Mouse (Mus musculus) heart, postnatal 0 days (tissue): ENCODE measurements around the gene Atxn7. TPM values are rescaled to one million over a fixed set of nuclear protein-coding genes. Genes with fewer than 3 reads are reported as not detected.

Experiments used
- ATAC-seq: fragments of 200-750 bp; cut with Nextera tagmentation; 2 replicates; pipeline ENCODE4 v1.8.0; 2017; ENCODE audit warnings: low read depth, moderate number of reproducible peaks, moderate library complexity; ENCODE audit not compliant: insufficient read depth
- DNase-seq: peaks from one replicate; pipeline ENCODE4 v3.0.0-alpha.2; 2016; ENCODE audit warnings: low spot score
- H3K27ac ChIP-seq: fragments of 300-500 bp; sonication (generic); 2 replicates; pipeline ENCODE4 v1.5.1; 2014; ENCODE audit warnings: low read depth, mild to moderate bottlenecking
- H3K27me3 ChIP-seq: fragments of 300-500 bp; sonication (generic); 2 replicates; pipeline ENCODE4 v1.6.1; 2014; ENCODE audit warnings: low read length, mixed read lengths; ENCODE audit not compliant: control insufficient read depth, insufficient read depth
- H3K36me3 ChIP-seq: fragments of 300-500 bp; sonication (generic); replicated peaks from 2 replicates; pipeline ENCODE4 v1.6.1; 2014; ENCODE audit warnings: low read length, mixed read lengths; ENCODE audit not compliant: control insufficient read depth, insufficient read depth
- H3K4me1 ChIP-seq: fragments of 300-500 bp; sonication (generic); 2 replicates; pipeline ENCODE4 v1.6.1; 2014; ENCODE audit warnings: antibody characterized with exemption; ENCODE audit not compliant: control insufficient read depth, insufficient read depth
- H3K4me2 ChIP-seq: fragments of 300-500 bp; sonication (generic); 2 replicates; pipeline ENCODE4 v1.6.1; 2014; ENCODE audit warnings: low read depth, mild to moderate bottlenecking, low read length, moderate library complexity
- H3K4me3 ChIP-seq: fragments of 300-500 bp; sonication (generic); 2 replicates; pipeline ENCODE4 v1.5.1; 2014; ENCODE audit warnings: low read depth, low read length
- H3K9ac ChIP-seq: fragments of 300-500 bp; sonication (generic); replicated peaks from 2 replicates; pipeline ENCODE4 v1.6.1; 2014; ENCODE audit warnings: low read depth, low read length, mixed read lengths
- H3K9me3 ChIP-seq: fragments of 300-500 bp; sonication (generic); replicated peaks from 2 replicates; pipeline ENCODE4 v1.6.1; 2016; ENCODE audit warnings: low read length; ENCODE audit not compliant: control insufficient read depth
- CTCF ChIP-seq: IDR thresholded peaks from 2 replicates; pipeline ENCODE4 v1.5.1; 2016; ENCODE audit warnings: antibody characterized with exemption, control low read depth, low read depth
- EP300 ChIP-seq: IDR thresholded peaks from 2 replicates; pipeline ENCODE4 v1.6.1; 2016; ENCODE audit warnings: antibody characterized with exemption, low read depth
- WGBS: fragments of 180-500 bp; shearing (Covaris S2); extraction: QIAGEN DNeasy Blood & Tissue Kit; methylation state at CpG from one replicate; pipeline ENCODE4 v1.1.7; 2014; 5-methylcytosine and 5-hydroxymethylcytosine counted together
- polyA plus RNA-seq: library from polyadenylated mRNA; unstranded; fragments of >200 nt; fragmentation: Nextera tagmentation; extraction: Ambion mirVana; gene quantifications from 2 replicates; pipeline ENCODE4 v1.2.1, GENCODE M21; 2015
- total RNA-seq: library from RNA; depleted of rRNA; stranded (reverse); fragments of >200 nt; gene quantifications from 2 replicates; pipeline ENCODE4 v1.2.3, GENCODE M21; 2014; ENCODE audit warnings: low replicate concordance

Atxn7 gene
- total and polyA plus RNA-seq, 2 experiments from 2014 or later = 2.1 to 12.4 TPM

DNA sequence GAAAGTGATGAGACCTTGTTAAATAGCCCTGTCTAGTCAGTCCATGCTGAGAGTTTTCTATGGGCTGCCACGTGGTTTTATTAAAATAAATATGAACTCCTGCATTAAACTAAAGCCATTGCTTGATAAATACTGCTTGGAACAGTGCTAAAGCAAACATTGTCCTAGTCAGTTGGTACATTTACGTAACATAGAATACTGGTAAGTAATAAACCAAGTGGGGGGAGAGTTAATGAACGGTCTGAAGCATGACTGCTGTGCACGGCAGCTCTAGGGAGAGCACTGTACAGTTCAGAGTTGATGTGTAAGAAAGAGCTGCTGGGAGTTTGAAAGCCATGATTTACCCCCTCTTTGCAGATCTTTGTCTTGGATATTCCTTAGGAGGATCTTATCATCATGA, 110.2 kb downstream of the Atxn7 start:
- Histone ChIP-seq H3K4me2 (no peak overlapping the region), H3K36me3 (peaks cover 13% of the 10 kb centered on the region), H3K4me3 (no peak overlapping the region), H3K9ac (no peak overlapping the region), H3K9me3 (no peaks in the 10 kb centered on the region), H3K27me3 (no peaks in the 10 kb centered on the region), H3K27ac (no peak overlapping the region), H3K4me1 (peaks cover 7% of the 10 kb centered on the region; the same call in 1 of the 2 replicates)
- WGBS = 74% methylated on average over 4 of the region's 4 CpGs
- DNase-seq = no peak
- ATAC-seq = no peak
- no peak for TF ChIP-seq CTCF
- no peak for TF ChIP-seq EP300

- no peak overlapping the region for H3K4me3 ChIP-seq
- H3K27me3 ChIP-seq = no peaks in the 10 kb centered on the region
- TF ChIP-seq CTCF (no peak), EP300 (no peak)
- H3K36me3 ChIP-seq = 0 out of 2 replicates have a peak, but pooled peaks cover 5% of the 10 kb centered on the region
- ATAC-seq = no peak
- no peak overlapping the region for H3K9ac ChIP-seq
- DNase-seq = no peak
- H3K9me3 ChIP-seq = no peaks in the 10 kb centered on the region
- WGBS = 82% methylated on average over 6 of the region's 6 CpGs
- no peaks in the 10 kb centered on the region for H3K4me1 ChIP-seq
- no peak overlapping the region for H3K4me2 ChIP-seq
- H3K27ac ChIP-seq = no peak overlapping the region
These were observed 119.5 kb downstream of the Atxn7 start for GRCm38 (mm10) chr14:14080604-14081194.

DNA sequence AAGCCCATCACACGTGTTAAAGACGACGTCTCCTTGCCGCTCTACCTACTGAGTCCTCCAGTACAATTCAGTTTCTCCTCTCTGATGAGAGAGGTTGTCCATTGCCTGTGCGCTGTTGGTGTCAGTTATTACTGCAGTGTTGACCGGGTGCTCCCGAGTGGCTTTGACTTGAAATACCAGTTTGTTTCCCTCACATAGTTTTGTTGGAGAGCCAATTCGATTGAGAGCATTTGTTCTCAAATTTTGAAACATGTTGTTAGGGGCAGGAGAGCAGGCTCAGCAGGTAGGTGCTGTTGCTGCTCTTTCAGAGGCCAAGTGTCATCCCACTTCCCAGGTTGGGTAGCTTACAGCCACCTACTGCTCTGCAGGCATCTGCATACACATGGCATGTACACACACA, 122.6 kb downstream of the Atxn7 start:
- Histone ChIP-seq H3K9ac (no peak overlapping the region), H3K4me2 (no peak overlapping the region), H3K9me3 (no peaks in the 10 kb centered on the region), H3K27me3 (no peaks in the 10 kb centered on the region), H3K4me1 (peaks cover 7% of the 10 kb centered on the region; the same call in 1 of the 2 replicates), H3K4me3 (no peak overlapping the region), H3K36me3 (peaks cover 13% of the 10 kb centered on the region; the same call in 1 of the 2 replicates), H3K27ac (no peak overlapping the region)
- no peak for ATAC-seq
- TF ChIP-seq EP300 (no peak), CTCF (no peak)
- 92% methylated on average over 8 of the region's 8 CpGs for WGBS
- DNase-seq = no peak

DNA sequence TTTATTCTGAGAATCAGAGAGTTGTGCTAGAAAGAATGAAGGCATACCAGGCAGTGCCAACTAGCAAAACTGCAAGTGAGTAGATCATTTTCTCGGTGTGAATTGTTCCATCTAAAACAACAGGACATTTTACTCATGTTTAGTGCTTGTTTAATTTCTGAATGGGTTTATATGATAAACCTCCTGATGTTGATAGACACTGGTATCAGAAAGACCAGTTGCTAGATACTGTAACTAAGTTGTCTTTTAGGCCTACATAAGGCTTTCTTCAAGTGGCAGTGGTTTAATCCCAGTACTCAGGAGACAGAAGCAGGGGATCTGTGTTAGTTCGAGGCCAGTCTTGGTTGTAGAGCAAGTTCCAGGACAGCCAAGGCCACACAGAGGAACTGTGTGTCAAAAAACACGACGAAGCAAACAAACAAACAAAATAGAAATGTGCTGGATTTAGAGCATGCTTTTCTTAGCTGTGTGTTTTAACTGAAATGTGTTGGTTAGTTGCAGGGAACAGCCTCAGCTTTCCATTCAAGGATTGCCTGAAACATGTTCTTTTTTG, 125.5 kb downstream of the Atxn7 start:
- TF ChIP-seq EP300 (no peak), CTCF (no peak)
- no peak for DNase-seq
- no peak overlapping the region for H3K4me3 ChIP-seq
- H3K9me3 ChIP-seq = no peaks in the 10 kb centered on the region
- H3K9ac ChIP-seq = no peak overlapping the region
- H3K27ac ChIP-seq = no peak overlapping the region
- H3K36me3 ChIP-seq = peaks cover 40% of the 10 kb centered on the region
- H3K4me2 ChIP-seq = no peak overlapping the region
- no peaks in the 10 kb centered on the region for H3K27me3 ChIP-seq
- H3K4me1 ChIP-seq = peaks cover 7% of the 10 kb centered on the region; the same call in 1 of the 2 replicates
- WGBS = 89% methylated on average over 4 of the region's 4 CpGs
- ATAC-seq = no peak

DNA sequence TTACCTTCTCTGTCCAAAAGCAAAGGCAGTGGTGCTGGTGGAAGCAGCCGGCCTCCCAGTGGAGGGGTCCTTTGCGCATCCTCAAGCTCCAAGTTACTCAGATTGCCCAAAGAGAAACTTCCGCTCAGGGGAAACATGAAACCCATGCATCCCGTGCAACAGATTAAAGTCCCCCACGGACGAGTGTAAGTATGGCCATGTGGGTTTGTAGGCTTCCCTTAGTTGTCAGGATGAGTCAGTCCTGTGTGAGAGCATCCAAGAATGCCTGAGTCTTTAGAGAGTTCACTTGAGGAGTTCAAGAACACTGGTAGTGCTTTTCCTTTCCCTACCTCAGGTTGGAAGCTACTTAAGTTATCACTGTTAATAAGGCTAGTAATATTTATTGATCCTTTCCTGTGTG, 126.1 kb downstream of the Atxn7 start:
- Histone ChIP-seq H3K27ac (no peak overlapping the region), H3K4me3 (no peak overlapping the region), H3K36me3 (peaks cover 43% of the 10 kb centered on the region), H3K4me1 (peaks cover 7% of the 10 kb centered on the region; the same call in 1 of the 2 replicates), H3K27me3 (no peaks in the 10 kb centered on the region), H3K4me2 (no peak overlapping the region), H3K9me3 (no peaks in the 10 kb centered on the region), H3K9ac (no peak overlapping the region)
- no peak for DNase-seq
- WGBS = 68% methylated on average over 6 of the region's 6 CpGs
- TF ChIP-seq EP300 = no peak
- TF ChIP-seq CTCF = no peak
- ATAC-seq = no peak
